In the genomic region with DNA sequence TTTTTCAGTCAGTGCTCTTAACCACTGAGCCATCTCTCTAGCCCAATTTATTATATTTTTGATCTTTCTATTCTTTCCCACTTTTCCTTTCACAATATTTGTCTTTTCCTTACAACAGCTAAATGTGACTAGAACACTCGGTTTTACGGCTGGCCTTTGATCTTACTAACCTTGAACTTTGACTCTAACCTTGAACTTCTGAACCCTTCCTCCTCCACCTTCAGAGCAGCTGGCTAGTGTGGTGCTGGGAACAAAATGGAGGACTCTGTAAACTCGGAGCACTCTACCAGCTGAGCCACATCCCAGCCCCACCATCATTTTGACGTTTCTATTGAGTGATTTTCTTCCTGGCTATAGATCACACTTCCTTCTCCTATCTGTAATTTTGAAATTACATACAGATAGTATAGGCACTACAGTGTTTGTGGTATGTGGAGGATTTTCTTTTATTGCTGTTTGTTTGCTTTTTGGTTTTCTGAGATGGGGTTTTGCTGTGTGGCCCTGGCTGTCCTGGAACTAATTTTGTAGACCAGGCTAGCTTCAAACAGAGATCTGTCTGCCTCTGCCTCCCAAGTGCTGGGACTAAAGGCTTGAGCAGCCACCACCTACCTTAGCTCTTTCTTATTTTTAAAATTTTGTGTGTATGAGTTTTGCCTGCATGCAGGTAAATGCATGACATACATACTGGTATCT, we compare ENCODE assay signal across 13 mouse cellular contexts.
"Had no signal": no experiment of that assay in that cellular context is flagged by ENCODE, and none has a peak within 500 bp of the region (broad histone marks: within the 10 kb centered on the region; RNA-seq: fewer than 3 reads in every experiment).

No protein-coding gene starts in this region.

- H3K27me3 ChIP-seq: limb, embryonic 15.5 days; liver, embryonic 13.5 days; midbrain, embryonic 13.5 days; neural tube, embryonic 13.5 days had no signal

- H3K4me3 ChIP-seq: limb, embryonic 15.5 days; liver, embryonic 13.5 days; midbrain, embryonic 13.5 days; myocyte; neural tube, embryonic 13.5 days had no signal

- H3K4me2 ChIP-seq: limb, embryonic 15.5 days; liver, embryonic 13.5 days; midbrain, embryonic 13.5 days; neural tube, embryonic 13.5 days had no signal

- H3K4me1 ChIP-seq: limb, embryonic 15.5 days; liver, embryonic 13.5 days had no signal

- H3K9ac ChIP-seq: limb, embryonic 15.5 days; liver, embryonic 13.5 days; midbrain, embryonic 13.5 days; neural tube, embryonic 13.5 days had no signal

- ATAC-seq: midbrain, embryonic 13.5 days had no signal

- H3K9me3 ChIP-seq: limb, embryonic 15.5 days; liver, embryonic 13.5 days; midbrain, embryonic 13.5 days; neural tube, embryonic 13.5 days had no signal

- H3K27ac ChIP-seq: limb, embryonic 15.5 days; liver, embryonic 13.5 days; midbrain, embryonic 13.5 days; neural tube, embryonic 13.5 days had no signal

- DNase-seq: kidney, postnatal 14 days; layer of hippocampus, postnatal 36 days; liver, embryonic 13.5 days; lung, adult 18-20 months; retina, postnatal 1 day; right cerebral cortex, postnatal 4 days; spleen, adult 18-20 months; thymus, adult 2 months; thymus, postnatal 25 days had no signal
